Mouse (Mus musculus) left cerebral cortex, adult 2 months (tissue): Measurements from ENCODE around the gene Rnasel. TPM values are rescaled to one million over a fixed set of nuclear protein-coding genes. Genes with fewer than 3 reads are reported as not detected.

Source experiments
- DNase-seq, 2 experiments: peaks; one replicate each; pipeline ENCODE4 v3.0.0; 2021 to 2022; ENCODE audit warnings: low spot score in 2 of 2, mixed read lengths in 1 of 2; ENCODE audit errors: extremely low spot score in 1 of 2
- H3K27ac ChIP-seq: fragments of 200-600 bp; 2 replicates; pipeline ENCODE4 v1.8.1; 2022
- H3K4me3 ChIP-seq: fragments of 200-600 bp; 2 replicates; pipeline ENCODE4 v1.8.1; 2022
- CTCF ChIP-seq: fragments of 200-600 bp; IDR thresholded peaks from 2 replicates; pipeline ENCODE4 v1.8.1; 2022; ENCODE audit warnings: antibody characterized with exemption, mild to moderate bottlenecking, moderate library complexity
- intact Hi-C: fragments of 180-260 bp; cut with DNase I; formaldehyde crosslinking; loops from one replicate; pipeline ENCODE4 v1.15.1; 2025
- total RNA-seq, 2 experiments: library from RNA; stranded (reverse); gene quantifications; 2 replicates each; pipeline ENCODE4 v1.2.3; 2021

Gene Rnasel
- total RNA-seq, 2 experiments from 2014 or later, result 10.9 to 12.5 TPM

DNA sequence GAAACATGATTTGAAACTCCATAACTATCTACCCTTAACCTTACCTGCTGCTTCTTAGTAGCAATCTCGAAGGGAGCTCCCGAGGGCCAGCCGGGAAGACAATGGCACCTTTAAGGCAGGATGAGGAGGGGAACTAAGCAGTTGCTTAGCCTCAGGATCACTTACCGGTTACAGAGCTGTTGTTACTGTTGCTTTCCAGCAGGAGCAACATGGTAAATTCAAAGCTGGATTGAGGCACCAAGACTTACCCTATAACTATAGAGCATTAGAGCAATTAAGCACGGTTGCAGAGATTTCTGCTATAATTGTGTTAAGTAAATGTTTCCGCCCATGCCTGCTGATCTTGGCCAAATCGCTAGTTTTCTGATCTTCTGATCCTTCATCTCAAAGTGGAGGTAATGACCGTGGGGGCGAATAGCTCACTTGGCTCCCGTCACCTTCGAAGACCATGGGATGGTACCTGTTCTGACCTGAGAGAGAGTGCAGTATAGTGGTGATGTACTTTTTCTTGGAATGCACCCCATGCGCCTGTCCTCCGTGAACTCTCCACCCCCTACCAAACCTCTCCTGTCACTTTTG, 9.7 kb upstream of the Rnasel start:
- TF ChIP-seq CTCF, result no peak; the same call in 1 of the 2 replicates
- intact Hi-C loops, result loop anchor here (2.0 kb wide), 1 partner anchor 61 kb away; no protein-coding TSS in a partner anchor

GRCm38 (mm10) chr1:153740145-153740544, 9.1 kb upstream of the Rnasel start, which contains the start of gene Rgs16:
Gene Rgs16, plus strand, starts transcription at chr1:153740349.
- peak; percentile 62 to 67 for DNase-seq
- TF ChIP-seq CTCF, result no peak
- intact Hi-C loops, result loop anchor here (2.0 kb wide), 1 partner anchor 61 kb away; no protein-coding TSS in a partner anchor
- no peak within 1 kb of the TSS for H3K27ac ChIP-seq
- H3K4me3 ChIP-seq, result peak within 1 kb of the TSS; percentile 50

More for the DNA sequence above, 9.7 kb upstream of the Rnasel start:
- Histone ChIP-seq H3K27ac (no peak overlapping the region), H3K4me3 (no peak overlapping the region; the same call in 1 of the 2 replicates)
- no peak for DNase-seq

GRCm38 (mm10) chr1:153740775-153741400, 8.3 kb upstream of the Rnasel start:
- DNase-seq, result no peak
- no peak for TF ChIP-seq CTCF
- intact Hi-C loops, result loop anchor here (2.0 kb wide), 1 partner anchor 62 kb away; no protein-coding TSS in a partner anchor
- Histone ChIP-seq H3K4me3 (peak overlapping the region; percentile 50), H3K27ac (no peak overlapping the region)

DNA sequence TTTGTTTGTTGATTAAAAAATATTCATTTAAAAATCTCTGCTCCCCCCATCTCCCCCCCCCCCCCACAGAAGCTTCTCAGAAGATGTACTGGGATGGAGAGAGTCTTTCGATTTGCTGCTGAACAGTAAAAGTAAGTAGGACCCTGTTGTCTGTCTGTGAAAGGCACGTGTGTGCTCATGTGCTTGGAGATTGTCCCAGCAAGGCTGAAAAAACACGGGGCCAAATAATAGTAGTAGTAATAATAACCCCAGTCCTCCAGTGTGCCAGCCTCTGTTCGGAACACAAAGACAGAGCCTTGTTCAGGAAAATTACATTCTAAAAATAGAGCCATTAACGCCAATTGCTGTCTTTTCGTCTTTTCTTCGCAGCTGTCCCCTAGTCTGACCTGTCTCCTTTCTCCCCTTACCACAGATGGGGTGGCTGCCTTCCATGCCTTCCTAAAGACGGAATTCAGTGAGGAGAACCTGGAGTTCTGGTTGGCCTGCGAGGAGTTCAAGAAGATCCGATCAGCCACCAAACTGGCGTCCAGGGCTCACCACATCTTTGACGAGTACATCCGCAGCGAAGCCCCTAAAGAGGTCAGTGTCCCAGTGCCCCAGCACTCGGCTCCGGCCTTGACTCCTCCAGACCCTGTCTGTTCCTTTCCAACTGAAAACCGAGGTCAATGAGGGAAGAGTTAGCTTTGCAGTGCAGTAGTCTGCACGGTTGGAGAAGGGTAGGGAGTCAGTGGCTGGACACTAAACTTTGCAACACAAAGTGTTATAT, 7.5 kb upstream of the Rnasel start:
- no peak for DNase-seq
- intact Hi-C loops, result loop anchor here (1.0 to 2.0 kb wide), 2 partner anchors 63 to 182 kb away; no protein-coding TSS in a partner anchor
- Histone ChIP-seq H3K27ac (no peak overlapping the region), H3K4me3 (peak overlapping the region; percentile 6; the same call in 1 of the 2 replicates)
- TF ChIP-seq CTCF, result no peak

DNA sequence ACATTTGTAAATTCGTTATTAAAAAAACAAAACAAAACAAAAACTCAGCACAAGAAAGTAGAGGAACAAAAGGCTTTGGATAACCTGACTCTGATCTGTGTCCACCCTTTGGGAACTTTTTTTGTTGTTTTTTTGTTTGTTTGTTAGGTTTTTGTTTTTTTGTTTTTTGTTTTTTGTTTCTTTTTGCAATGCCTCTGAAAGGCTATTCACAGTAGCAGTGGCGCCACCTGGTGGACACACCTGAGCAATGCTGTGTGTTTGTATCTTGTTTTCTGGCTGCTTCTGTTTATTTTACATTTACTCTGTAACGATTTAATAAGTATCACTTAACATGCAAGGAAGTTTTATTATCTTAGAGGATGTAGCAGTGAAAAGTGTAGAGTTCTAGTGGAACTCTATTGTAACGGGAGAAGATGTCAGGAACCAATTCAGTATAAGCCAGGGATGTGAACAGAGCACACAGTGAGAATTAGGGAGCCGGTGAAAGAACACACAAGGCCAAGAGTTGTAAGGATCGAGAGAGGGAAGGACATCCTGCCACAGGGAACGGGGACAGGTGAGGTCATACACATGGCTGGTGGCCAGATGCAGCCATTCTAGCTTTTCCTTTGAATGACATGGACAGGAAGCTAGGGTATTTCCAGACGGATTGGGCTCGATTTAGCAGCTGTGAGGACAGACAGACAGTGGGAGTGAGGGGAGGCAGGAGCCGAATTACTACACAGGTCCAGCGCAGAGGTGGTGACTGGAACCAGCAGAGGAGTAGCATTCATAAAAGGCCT, 6.7 kb upstream of the Rnasel start:
- peak; percentile 73 to 74 for DNase-seq
- peak; percentile 98 for TF ChIP-seq CTCF
- intact Hi-C loops, result loop anchor here (1.0 kb wide), 1 partner anchor 183 kb away; no protein-coding TSS in a partner anchor
- no peak overlapping the region for H3K27ac ChIP-seq
- peak overlapping the region; percentile 6; the same call in 1 of the 2 replicates for H3K4me3 ChIP-seq

GRCm38 (mm10) chr1:153746119-153746670, 3.0 kb upstream of the Rnasel start:
- no peak overlapping the region for H3K4me3 ChIP-seq
- TF ChIP-seq CTCF, result no peak
- DNase-seq, result no peak
- no peak overlapping the region for H3K27ac ChIP-seq
- intact Hi-C loops, result loop anchor here (1.0 to 5.0 kb wide), 3 partner anchors 101 to 435 kb away; no protein-coding TSS in a partner anchor

DNA sequence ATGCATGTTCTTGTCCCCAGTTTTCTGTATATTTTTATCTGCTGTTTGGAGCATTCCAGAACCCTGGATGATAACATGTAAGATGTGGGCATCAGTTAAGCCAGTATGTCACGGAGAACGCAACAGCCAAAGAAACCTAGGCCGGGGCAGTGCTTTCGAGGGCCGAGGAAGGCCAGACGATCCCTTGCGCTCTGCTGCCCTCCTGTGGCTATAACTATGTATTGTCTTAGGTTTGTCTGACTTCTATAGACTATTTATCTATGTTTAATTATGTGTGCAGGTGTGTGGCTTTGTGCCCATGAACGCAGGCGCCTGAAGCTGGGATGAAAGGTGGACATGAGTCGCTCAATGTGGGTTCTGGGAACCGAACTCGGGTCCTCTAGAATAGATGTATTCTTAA, 2.5 kb upstream of the Rnasel start:
- no peak overlapping the region for H3K4me3 ChIP-seq

DNA sequence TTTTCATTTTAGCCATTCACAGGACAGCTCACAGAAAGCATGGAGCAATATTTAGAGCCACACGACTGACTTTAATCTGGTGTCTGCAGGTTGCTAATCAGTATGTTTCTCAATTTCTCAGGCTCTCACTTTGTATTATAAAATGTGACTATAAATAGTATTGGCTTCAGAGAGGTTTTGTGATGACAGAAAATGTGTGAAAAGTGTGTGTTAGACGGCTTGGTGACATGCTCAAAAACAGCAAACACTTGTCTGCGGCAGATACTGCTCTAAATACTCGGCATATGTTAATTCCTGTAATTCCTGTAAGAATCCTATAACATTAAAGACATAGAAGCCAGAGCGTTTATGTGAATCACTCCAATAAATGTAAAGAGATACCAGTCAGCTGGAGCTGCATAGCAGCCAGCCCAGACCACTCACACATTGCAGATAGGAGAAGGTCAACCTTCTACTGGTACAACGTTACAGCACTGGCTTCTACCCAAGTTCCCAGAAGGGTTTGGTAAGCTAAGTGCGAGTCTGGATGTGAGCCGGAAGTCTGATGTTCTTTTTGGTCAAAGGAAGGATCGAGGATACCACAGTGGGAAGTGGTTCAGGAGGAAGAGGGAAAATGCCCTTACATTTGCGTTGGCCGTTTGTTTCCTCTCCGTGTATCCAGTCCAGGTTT, 1.2 kb upstream of the Rnasel start:
- no peak for DNase-seq
- intact Hi-C loops, result loop anchor here (2.0 to 5.0 kb wide), 4 partner anchors 59 to 433 kb away; partner anchors contain the start of gene Dhx9
- no peak overlapping the region for H3K4me3 ChIP-seq
- no peak for TF ChIP-seq CTCF
- no peak overlapping the region for H3K27ac ChIP-seq

More for the DNA sequence above, 2.5 kb upstream of the Rnasel start:
- intact Hi-C loops, result loop anchor here (1.0 to 5.0 kb wide), 3 partner anchors 101 to 434 kb away; no protein-coding TSS in a partner anchor
- TF ChIP-seq CTCF, result peak; percentile 86
- peak; percentile 71 to 75 for DNase-seq
- no peak overlapping the region for H3K27ac ChIP-seq

GRCm38 (mm10) chr1:153748549-153748948, 677 bp upstream of the Rnasel start:
- DNase-seq, result no peak
- no peak overlapping the region for H3K27ac ChIP-seq
- intact Hi-C loops, result loop anchor here (2.0 to 5.0 kb wide), 3 partner anchors 58 to 262 kb away; partner anchors contain the start of gene Dhx9
- no peak overlapping the region for H3K4me3 ChIP-seq
- no peak for TF ChIP-seq CTCF

DNA sequence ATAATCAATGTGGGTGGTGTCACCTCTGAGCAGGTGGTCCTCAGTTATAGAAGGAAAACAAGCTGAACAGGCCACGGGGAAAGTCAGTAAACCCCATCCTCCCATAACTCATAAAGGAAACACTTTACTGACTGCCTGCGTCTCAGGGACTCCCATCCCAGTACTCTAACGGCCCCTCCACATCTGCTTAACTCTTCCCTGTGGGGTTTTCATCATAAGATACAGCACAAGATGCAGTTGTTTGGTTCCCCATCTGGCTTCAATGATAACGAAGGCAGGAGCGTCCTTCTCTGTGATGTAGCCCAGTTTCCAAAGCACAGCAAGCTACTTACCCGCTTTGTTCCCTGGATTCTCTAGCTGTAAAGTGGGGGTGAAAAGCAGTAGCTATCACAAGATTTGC, 828 bp downstream of the Rnasel start:
- no peak for DNase-seq
- Histone ChIP-seq H3K27ac (no peak overlapping the region), H3K4me3 (no peak overlapping the region; the same call in 1 of the 2 replicates)
- intact Hi-C loops, result no loop called here
- TF ChIP-seq CTCF, result no peak
